Mouse (Mus musculus) spleen, adult 2 months (tissue): Measurements from ENCODE around the gene Ldhc. TPM values are rescaled to one million over a fixed set of nuclear protein-coding genes. Genes with fewer than 3 reads are reported as not detected.
A peak's percentile ranks its signal among the peaks of the same experiment; 100 is the strongest.
"Not testable (repeated sequence)": the region's sequence is repeated elsewhere in the genome, so short reads cannot be mapped to it uniquely, and the experiment has no call there.

Experiments
- DNase-seq, 2 experiments: peaks; one replicate each; pipeline versions ENCODE4 v3.0.0 to v3.0.0-alpha.2; 2012 to 2021; ENCODE audit warnings: low spot score in 2 of 2, low read depth in 1 of 2
- H3K27ac ChIP-seq: fragments of 200-500 bp; 2 replicates; pipeline ENCODE4 v1.5.1; 2012; ENCODE audit warnings: low read length, inconsistent platforms; ENCODE audit not compliant: insufficient read depth
- H3K27me3 ChIP-seq: fragments of 200-500 bp; 2 replicates; pipeline ENCODE4 v1.6.1; 2012; ENCODE audit warnings: mild to moderate bottlenecking, moderate library complexity, low read length, inconsistent platforms; ENCODE audit not compliant: control insufficient read depth, insufficient read depth
- H3K36me3 ChIP-seq: fragments of 200-500 bp; 2 replicates; pipeline ENCODE4 v1.6.1; 2012; ENCODE audit warnings: mild to moderate bottlenecking, low read length, inconsistent platforms; ENCODE audit not compliant: control insufficient read depth, insufficient read depth
- H3K4me1 ChIP-seq: fragments of 200-500 bp; 2 replicates; pipeline ENCODE4 v1.6.1; 2011; ENCODE audit warnings: inconsistent platforms; ENCODE audit not compliant: control insufficient read depth, insufficient read depth, insufficient read length
- H3K4me3 ChIP-seq: fragments of 200-500 bp; 2 replicates; pipeline ENCODE4 v1.5.1; 2011; ENCODE audit warnings: mild to moderate bottlenecking, inconsistent platforms; ENCODE audit not compliant: insufficient read depth, insufficient read length; ENCODE audit errors: extremely low read depth
- CTCF ChIP-seq: fragments of 200-500 bp; IDR thresholded peaks from 2 replicates; pipeline ENCODE4 v1.5.1; 2011; ENCODE audit warnings: mild to moderate bottlenecking, inconsistent platforms; ENCODE audit not compliant: insufficient read depth, insufficient read length, insufficient replicate concordance; ENCODE audit errors: extremely low read depth
- POLR2A ChIP-seq: fragments of 200-500 bp; IDR thresholded peaks from 2 replicates; pipeline ENCODE4 v1.6.1; 2011; ENCODE audit warnings: low read depth, low read length, inconsistent platforms
- WGBS: fragments of 180-500 bp; shearing (Covaris S2); methylation state at CpG from one replicate; pipeline ENCODE4 v1.1.7; 2018; 5-methylcytosine and 5-hydroxymethylcytosine counted together
- polyA plus RNA-seq: library from polyadenylated mRNA; depleted of rRNA; stranded (reverse); fragments of >200 nt; gene quantifications from 2 replicates; pipeline ENCODE4 v1.2.3, GENCODE M21; 2012

Gene Ldhc
- polyA plus RNA-seq, 1 experiment: not detected

GRCm38 (mm10) chr7:46831693-46832092, 29.3 kb upstream of the Ldhc start:
- no peaks in the 10 kb centered on the region for H3K27me3 ChIP-seq
- WGBS: 62% methylated on average over 8 of the region's 8 CpGs
- no peaks in the 10 kb centered on the region for H3K36me3 ChIP-seq
- TF ChIP-seq CTCF (no peak), POLR2A (no peak)
- no peak overlapping the region for H3K4me3 ChIP-seq
- no peak for DNase-seq
- peaks cover 9% of the 10 kb centered on the region; the same call in 1 of the 2 replicates for H3K4me1 ChIP-seq
- H3K27ac ChIP-seq: peak overlapping the region; percentile 62

- WGBS: 87% methylated on average over 11 of the region's 11 CpGs
Measured at GRCm38 (mm10) chr7:46832112-46832810, 28.7 kb upstream of the Ldhc start.

GRCm38 (mm10) chr7:46833266-46833665, 27.7 kb upstream of the Ldhc start:
- DNase-seq: peak; percentile 19 to 38
- H3K27me3 ChIP-seq: no peaks in the 10 kb centered on the region
- TF ChIP-seq POLR2A (no peak), CTCF (no peak)
- peak overlapping the region; percentile 20; the same call in 1 of the 2 replicates for H3K27ac ChIP-seq
- H3K4me3 ChIP-seq: no peak overlapping the region
- H3K4me1 ChIP-seq: peaks cover 9% of the 10 kb centered on the region; the same call in 1 of the 2 replicates
- 31% methylated on average over 6 of the region's 6 CpGs for WGBS
- H3K36me3 ChIP-seq: no peaks in the 10 kb centered on the region

More at GRCm38 (mm10) chr7:46832112-46832810, 28.7 kb upstream of the Ldhc start:
- not testable (repeated sequence) for H3K4me3 ChIP-seq, H3K36me3 ChIP-seq, H3K4me1 ChIP-seq, DNase-seq, H3K27me3 ChIP-seq
- peak overlapping the region; percentile 71 for H3K27ac ChIP-seq

GRCm38 (mm10) chr7:46833670-46834255, 27.2 kb upstream of the Ldhc start:
- no peak for TF ChIP-seq POLR2A
- TF ChIP-seq CTCF: no peak
- peaks cover 9% of the 10 kb centered on the region; the same call in 1 of the 2 replicates for H3K4me1 ChIP-seq

GRCm38 (mm10) chr7:46834994-46835610, 25.9 kb upstream of the Ldhc start:
- Histone ChIP-seq H3K27ac (no peak overlapping the region), H3K4me1 (peaks cover 15% of the 10 kb centered on the region; the same call in 1 of the 2 replicates), H3K36me3 (no peaks in the 10 kb centered on the region), H3K4me3 (no peak overlapping the region), H3K27me3 (no peaks in the 10 kb centered on the region)
- TF ChIP-seq CTCF (no peak), POLR2A (no peak)
- 61% methylated on average over 9 of the region's 14 CpGs for WGBS
- no peak for DNase-seq

More at GRCm38 (mm10) chr7:46833670-46834255, 27.2 kb upstream of the Ldhc start:
- H3K27ac ChIP-seq: peak overlapping the region; percentile 20; the same call in 1 of the 2 replicates
- DNase-seq: no peak
- H3K4me3 ChIP-seq: no peak overlapping the region
- no peaks in the 10 kb centered on the region for H3K36me3 ChIP-seq
- no peaks in the 10 kb centered on the region for H3K27me3 ChIP-seq
- whole genome bisulfite sequencing: 54% methylated on average over 7 of the region's 7 CpGs

GRCm38 (mm10) chr7:46836357-46836756, 24.6 kb upstream of the Ldhc start:
- Histone ChIP-seq H3K27me3 (no peaks in the 10 kb centered on the region), H3K4me3 (no peak overlapping the region), H3K36me3 (no peaks in the 10 kb centered on the region), H3K27ac (no peak overlapping the region), H3K4me1 (peaks cover 9% of the 10 kb centered on the region; the same call in 1 of the 2 replicates)
- no peak for DNase-seq
- TF ChIP-seq CTCF (no peak), POLR2A (no peak)
- 90% methylated on average over 5 of the region's 5 CpGs for WGBS

- WGBS: 89% methylated on average over 5 of the region's 5 CpGs
- TF ChIP-seq CTCF (no peak), POLR2A (no peak)
- H3K4me3 ChIP-seq: no peak overlapping the region
- no peak overlapping the region for H3K27ac ChIP-seq
- DNase-seq: no peak
- peaks cover 9% of the 10 kb centered on the region; the same call in 1 of the 2 replicates for H3K4me1 ChIP-seq
- H3K36me3 ChIP-seq: no peaks in the 10 kb centered on the region
- H3K27me3 ChIP-seq: no peaks in the 10 kb centered on the region
Measured at GRCm38 (mm10) chr7:46837073-46837472, 23.9 kb upstream of the Ldhc start.
